Mouse (Mus musculus): ENCODE measurements around the gene Zfp991.
"Not testable (repeated sequence)": the region's sequence is repeated elsewhere in the genome, so short reads cannot be mapped to it uniquely, and the experiment has no call there.

DNA sequence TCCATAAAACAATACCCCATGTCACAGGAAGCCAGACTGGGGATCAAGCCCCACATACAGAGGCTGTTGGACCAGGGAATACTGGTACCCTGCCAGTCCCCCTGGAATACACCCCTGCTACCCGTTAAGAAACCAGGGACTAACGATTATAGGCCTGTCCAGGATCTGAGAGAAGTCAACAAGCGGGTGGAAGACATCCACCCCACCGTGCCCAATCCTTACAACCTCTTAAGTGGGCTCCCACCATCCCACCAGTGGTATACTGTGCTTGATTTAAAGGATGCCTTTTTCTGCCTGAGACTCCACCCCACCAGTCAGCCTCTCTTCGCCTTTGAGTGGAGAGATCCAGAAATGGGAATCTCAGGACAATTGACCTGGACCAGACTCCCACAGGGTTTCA is 90.2 kb downstream of the Zfp991 start:
- not testable (repeated sequence) for TF ChIP-seq CTCF, EP300 (IDR thresholded peaks at IDR 0.05)
